Comparison of ENCODE assay signal across 11 mouse cellular contexts in the genomic region with DNA sequence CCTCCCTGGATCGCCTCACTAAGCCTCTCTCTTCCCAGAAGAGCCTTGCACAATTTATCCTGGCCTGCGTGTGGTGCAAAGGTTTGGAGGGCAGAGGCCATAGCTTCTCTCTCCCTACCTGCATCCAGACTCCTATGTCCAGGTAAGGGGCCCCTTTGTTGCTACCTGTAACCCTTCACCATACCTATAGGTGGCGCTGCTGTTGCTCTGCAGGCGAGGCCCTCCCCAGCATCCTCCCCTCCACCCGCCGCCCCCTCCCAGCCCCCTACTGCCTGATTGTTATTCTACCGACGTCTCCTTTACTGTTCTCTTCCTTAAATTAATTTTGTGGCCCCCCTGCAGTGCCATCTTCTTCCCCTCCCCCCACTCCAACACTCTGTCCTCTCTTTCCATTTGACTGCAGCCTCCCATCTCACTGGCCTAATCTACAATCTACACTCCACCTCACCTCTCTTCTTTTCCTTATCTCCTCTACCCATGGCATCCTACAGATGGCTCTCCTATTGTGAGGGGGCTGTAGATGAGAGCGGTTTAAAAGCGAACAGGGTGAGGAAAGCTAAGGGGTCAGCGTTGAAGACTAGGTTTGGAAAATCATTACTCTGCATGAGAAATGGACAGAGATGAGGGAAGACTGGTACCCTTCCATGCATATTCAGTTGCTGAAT. TPM values are rescaled to one million over a fixed set of nuclear protein-coding genes. Genes with fewer than 3 reads are reported as not detected.
DNase-seq lines count a peak whose midpoint lies in the region; ATAC-seq lines count a peak whose summit lies in the region.
"Had no signal": no experiment of that assay in that cellular context is flagged by ENCODE, and none has a peak within 500 bp of the region (broad histone marks: within the 10 kb centered on the region; RNA-seq: fewer than 3 reads in every experiment).

No protein-coding gene starts in this region.

- no peaks in the 10 kb centered on the region for H3K9me3 ChIP-seq in intestine, embryonic 16.5 days (ENCODE audit: control insufficient read depth, low read length)
- H3K9me3 ChIP-seq in intestine, embryonic 15.5 days, result no peaks in the 10 kb centered on the region
- no peaks in the 10 kb centered on the region for H3K9me3 ChIP-seq in embryonic facial prominence, embryonic 12.5 days
- H3K9me3 ChIP-seq: stomach, embryonic 15.5 days had no signal

- 14% methylated on average over 11 of the region's 11 CpGs for WGBS in intestine, embryonic 16.5 days
- WGBS in intestine, embryonic 15.5 days, result 15% methylated on average over 11 of the region's 11 CpGs
- WGBS in embryonic facial prominence, embryonic 12.5 days, result 7% methylated on average over 11 of the region's 11 CpGs

- 0 out of 2 replicates have a peak, but pooled peaks cover 3% of the 10 kb centered on the region for H3K36me3 ChIP-seq in intestine, embryonic 16.5 days (ENCODE audit: control insufficient read depth, insufficient read depth, low read length)
- peaks cover 3% of the 10 kb centered on the region; the same call in 1 of the 2 replicates for H3K36me3 ChIP-seq in intestine, embryonic 15.5 days
- peaks cover 17% of the 10 kb centered on the region for H3K36me3 ChIP-seq in embryonic facial prominence, embryonic 12.5 days
- H3K36me3 ChIP-seq: stomach, embryonic 15.5 days had no signal

- no peak overlapping the region for H3K4me3 ChIP-seq in intestine, embryonic 16.5 days (ENCODE audit: low read length)
- H3K4me3 ChIP-seq in intestine, embryonic 15.5 days (replicated peaks), result no peak overlapping the region
- H3K4me3 ChIP-seq in embryonic facial prominence, embryonic 12.5 days, result no peak overlapping the region
- H3K4me3 ChIP-seq: stomach, embryonic 15.5 days had no signal

- H3K27me3 ChIP-seq in intestine, embryonic 16.5 days (replicated peaks; ENCODE audit: control insufficient read depth, insufficient read depth, low read length), result no peaks in the 10 kb centered on the region
- no peaks in the 10 kb centered on the region for H3K27me3 ChIP-seq in intestine, embryonic 15.5 days (replicated peaks)
- no peaks in the 10 kb centered on the region for H3K27me3 ChIP-seq in embryonic facial prominence, embryonic 12.5 days
- H3K27me3 ChIP-seq: stomach, embryonic 15.5 days had no signal

- peak; percentile 17; the same call in 1 of the 2 replicates for ATAC-seq in intestine, embryonic 16.5 days
- ATAC-seq in intestine, embryonic 15.5 days, result no peak
- no peak for ATAC-seq in embryonic facial prominence, embryonic 12.5 days (ENCODE audit: insufficient number of reproducible peaks, insufficient read depth, low FRiP score, low TSS enrichment)
- ATAC-seq in neutrophil, adult 5-6 weeks (ENCODE audit: extremely low read depth, insufficient number of reproducible peaks, low FRiP score, poor library complexity, severe bottlenecking), result peak; percentile 28; the same call in 1 of the 2 replicates

- H3K4me1 ChIP-seq in intestine, embryonic 16.5 days (ENCODE audit: control insufficient read depth, insufficient read depth, low read length), result 0 out of 2 replicates have a peak, but pooled peaks cover 4% of the 10 kb centered on the region
- H3K4me1 ChIP-seq in intestine, embryonic 15.5 days (replicated peaks), result peaks cover 5% of the 10 kb centered on the region
- peaks cover 20% of the 10 kb centered on the region for H3K4me1 ChIP-seq in embryonic facial prominence, embryonic 12.5 days

- no peak overlapping the region for H3K9ac ChIP-seq in intestine, embryonic 16.5 days (ENCODE audit: low read depth, low read length)
- H3K9ac ChIP-seq in intestine, embryonic 15.5 days, result no peak overlapping the region
- no peak overlapping the region for H3K9ac ChIP-seq in embryonic facial prominence, embryonic 12.5 days
- H3K9ac ChIP-seq: stomach, embryonic 15.5 days had no signal

- peak; percentile 39 for DNase-seq in T-cell, adult 2 months (ENCODE audit: low spot score)
- DNase-seq in liver (peak; percentile 39), adipocyte (ENCODE audit: low spot score) (no peak)
- no peak for DNase-seq in urinary bladder, postnatal 36 days (ENCODE audit: low spot score in 2 of 2)

- H3K27ac ChIP-seq in intestine, embryonic 16.5 days (ENCODE audit: low read length), result no peak overlapping the region
- no peak overlapping the region for H3K27ac ChIP-seq in intestine, embryonic 15.5 days
- peak overlapping the region; percentile 79 for H3K27ac ChIP-seq in embryonic facial prominence, embryonic 12.5 days
- H3K27ac ChIP-seq: stomach, embryonic 15.5 days had no signal

- H3K4me2 ChIP-seq in intestine, embryonic 16.5 days (ENCODE audit: low read depth, low read length), result no peak overlapping the region
- no peak overlapping the region for H3K4me2 ChIP-seq in intestine, embryonic 15.5 days (replicated peaks)
- peak overlapping the region; percentile 36; the same call in 1 of the 2 replicates for H3K4me2 ChIP-seq in embryonic facial prominence, embryonic 12.5 days (replicated peaks)
- H3K4me2 ChIP-seq: stomach, embryonic 15.5 days had no signal

RNA-seq across cellular contexts. Expression of gene Ngdn, which starts 13.9 kb away (rescaled TPM):
- polyA plus RNA-seq in intestine, embryonic 16.5 days (2015; fragmentation: Nextera tagmentation; extraction: Ambion mirVana), result 87.2 and 89.2 TPM in 2 replicates
- polyA plus RNA-seq in intestine, embryonic 15.5 days (2015; fragmentation: Nextera tagmentation; extraction: Ambion mirVana), result 83.1 and 84.9 TPM in 2 replicates
- polyA plus RNA-seq in embryonic facial prominence, embryonic 12.5 days (2016; fragmentation: Nextera tagmentation; extraction: Ambion mirVana), result 79.9 and 81.3 TPM in 2 replicates
- total RNA-seq in neutrophil, adult 5-6 weeks (2017), result 58.9 and 73.5 TPM in 2 replicates

RNA-seq across cellular contexts. Expression of gene Myh7, which starts 34.7 kb away (rescaled TPM):
- 2.6 and 4.1 TPM in 2 replicates for polyA plus RNA-seq in intestine, embryonic 16.5 days (2015; fragmentation: Nextera tagmentation; extraction: Ambion mirVana)
- 0.83 and 1.6 TPM in 2 replicates for polyA plus RNA-seq in intestine, embryonic 15.5 days (2015; fragmentation: Nextera tagmentation; extraction: Ambion mirVana)
- polyA plus RNA-seq in embryonic facial prominence, embryonic 12.5 days (2016; fragmentation: Nextera tagmentation; extraction: Ambion mirVana), result 7.6 and 8.3 TPM in 2 replicates
- not detected in 2 replicates for total RNA-seq in neutrophil, adult 5-6 weeks (2017)

RNA-seq across cellular contexts. Expression of gene Gm17428, which starts 52.4 kb away (rescaled TPM):
- not detected in 2 replicates for polyA plus RNA-seq in intestine, embryonic 16.5 days (2015; fragmentation: Nextera tagmentation; extraction: Ambion mirVana)
- not detected in 2 replicates for polyA plus RNA-seq in intestine, embryonic 15.5 days (2015; fragmentation: Nextera tagmentation; extraction: Ambion mirVana)
- polyA plus RNA-seq in embryonic facial prominence, embryonic 12.5 days (2016; fragmentation: Nextera tagmentation; extraction: Ambion mirVana), result not detected in 2 replicates
- not detected in 2 replicates for total RNA-seq in neutrophil, adult 5-6 weeks (2017)
- total RNA-seq: ES-E14 had no signal
- polyA plus RNA-seq: intestine, embryonic 14.5 days; stomach, embryonic 15.5 days had no signal

Comparison
In these comparisons a context has a peak if more than half of its experiments do, and no peak if none do; other contexts are left out.
1. ATAC-seq: peak in intestine, embryonic 16.5 days (single experiment) and neutrophil, adult 5-6 weeks (single experiment); none in intestine, embryonic 15.5 days (single experiment) and embryonic facial prominence, embryonic 12.5 days (single experiment).
2. DNase-seq: peak in T-cell, adult 2 months (single experiment) and liver (single experiment); none in urinary bladder, postnatal 36 days (0 of 2) and adipocyte (single experiment).